Mouse (Mus musculus) ovary, adult 2 months (tissue): Measurements from ENCODE around the gene Ceacam10. TPM values are rescaled to one million over a fixed set of nuclear protein-coding genes. Genes with fewer than 3 reads are reported as not detected.

ENCODE experiments used
- polyA plus RNA-seq: library from polyadenylated mRNA; depleted of rRNA; stranded (reverse); fragments of >200 nt; gene quantifications from 2 replicates; pipeline ENCODE4 v1.2.3, GENCODE M21; 2012; rRNA removed

The Ceacam10 gene
- 0.25 and 0.35 TPM in 2 replicates for polyA plus RNA-seq

GRCm38 (mm10) chr7:24776918-24777317 lies at the start of gene Ceacam10:
Ceacam10 (plus strand) TSS chr7:24777206.

GRCm38 (mm10) chr7:24760211-24760610 lies 16.8 kb upstream of the Ceacam10 start, which contains the start of gene Cd177:
Cd177 (minus strand) TSS chr7:24760311.

Other genes with a start within 250 kb of the Ceacam10 start
- gene Irgq, start 246.5 kb upstream of the Ceacam10 start, polyA plus RNA-seq, result 21.1 and 23.3 TPM in 2 replicates
- 7.3 and 9.0 TPM in 2 replicates for gene Pinlyp, start 231.1 kb upstream of the Ceacam10 start, polyA plus RNA-seq
- gene Xrcc1, start 230.9 kb upstream of the Ceacam10 start, polyA plus RNA-seq, result 68.3 and 73.5 TPM in 2 replicates
- gene Ethe1, start 189.7 kb upstream of the Ceacam10 start, polyA plus RNA-seq, result 29.5 and 37.1 TPM in 2 replicates
- 0.87 and 0.89 TPM in 2 replicates for gene Zfp575, start 189.6 kb upstream of the Ceacam10 start, polyA plus RNA-seq
- 2.6 and 3.5 TPM in 2 replicates for gene Phldb3, start 166.4 kb upstream of the Ceacam10 start, polyA plus RNA-seq
- gene Lypd3, start 140.7 kb upstream of the Ceacam10 start, polyA plus RNA-seq, result 3.0 and 3.6 TPM in 2 replicates
- not detected in 2 replicates for gene Tex101, start 100.5 kb upstream of the Ceacam10 start, polyA plus RNA-seq
- not detected in 2 replicates for gene BC049730, start 68.0 kb upstream of the Ceacam10 start, polyA plus RNA-seq
- not detected in 2 replicates for gene Gm4763, start 50.3 kb upstream of the Ceacam10 start, polyA plus RNA-seq
- 3.6 and 5.0 TPM in 2 replicates for gene Cd177, start 16.9 kb upstream of the Ceacam10 start, polyA plus RNA-seq
- 0.84 and 1.3 TPM in 2 replicates for gene Gm9844, start 85.0 kb downstream of the Ceacam10 start, polyA plus RNA-seq
- not detected in 2 replicates for gene Lypd4, start 92.7 kb downstream of the Ceacam10 start, polyA plus RNA-seq
- gene Dmrtc2, start 92.9 kb downstream of the Ceacam10 start, polyA plus RNA-seq, result not detected in 2 replicates
- 750 and 831 TPM in 2 replicates for gene Rps19, start 107.2 kb downstream of the Ceacam10 start, polyA plus RNA-seq
- 1.5 and 2.0 TPM in 2 replicates for gene Cd79a, start 120.2 kb downstream of the Ceacam10 start, polyA plus RNA-seq
- gene Arhgef1, start 125.7 kb downstream of the Ceacam10 start, polyA plus RNA-seq, result 299 and 332 TPM in 2 replicates
- not detected in 2 replicates for gene Gm4881, start 167.3 kb downstream of the Ceacam10 start, polyA plus RNA-seq
- gene Rabac1, start 195.5 kb downstream of the Ceacam10 start, polyA plus RNA-seq, result 770 and 891 TPM in 2 replicates
- gene Atp1a3, start 228.8 kb downstream of the Ceacam10 start, polyA plus RNA-seq, result 18.6 and 25.7 TPM in 2 replicates